Mouse (Mus musculus): ENCODE measurements around the gene Cacnb1. TPM values are rescaled to one million over a fixed set of nuclear protein-coding genes. Genes with fewer than 3 reads are reported as not detected.

The Cacnb1 gene
- polyA plus RNA-seq, 2 experiments, result 0.38 TPM; not detected in 1

GRCm38 (mm10) chr11:98047745-98048144 lies 24.9 kb upstream of the Cacnb1 start:
- ATAC-seq (ENCODE audit: insufficient read depth) (no peak), DNase-seq (ENCODE audit: low read depth in 3 of 3, low spot score in 3 of 3) (no peak)
- 59% methylated on average over 4 of the region's 4 CpGs for WGBS (ENCODE audit: insufficient replicate concordance)
- no peak for TF ChIP-seq EP300 (IDR thresholded peaks at IDR 0.05; ENCODE audit: low read depth)
- TF ChIP-seq CTCF (IDR thresholded peaks at IDR 0.05; ENCODE audit: low read depth), result no peak
- peaks cover 28% of the 10 kb centered on the region for H3K27me3 ChIP-seq (ENCODE audit: control insufficient read depth, insufficient read depth, low read length)
- H3K9ac ChIP-seq (replicated peaks), result no peak overlapping the region
- no peak overlapping the region for H3K4me3 ChIP-seq (ENCODE audit: insufficient read depth in 1 of 2, low read depth in 2 of 2, low read length in 2 of 2)
- H3K4me2 ChIP-seq (ENCODE audit: low read depth), result no peak overlapping the region
- H3K36me3 ChIP-seq (replicated peaks; ENCODE audit: control insufficient read depth, insufficient read depth, low read depth), result no peaks in the 10 kb centered on the region
- no peaks in the 10 kb centered on the region for H3K4me1 ChIP-seq (replicated peaks; ENCODE audit: control insufficient read depth in 2 of 2, insufficient read depth in 2 of 2, low read length in 1 of 2)
- H3K9me3 ChIP-seq (ENCODE audit: control insufficient read depth, low read length), result no peaks in the 10 kb centered on the region
- H3K27ac ChIP-seq, result no peak overlapping the region

- 46% methylated on average over 1 of the region's 1 CpGs for WGBS (ENCODE audit: insufficient replicate concordance)
- H3K4me1 ChIP-seq (replicated peaks; ENCODE audit: control insufficient read depth in 2 of 2, insufficient read depth in 2 of 2, low read length in 1 of 2), result no peaks in the 10 kb centered on the region
- peaks cover 15% of the 10 kb centered on the region for H3K27me3 ChIP-seq (ENCODE audit: control insufficient read depth, insufficient read depth, low read length)
- H3K36me3 ChIP-seq (replicated peaks; ENCODE audit: control insufficient read depth, insufficient read depth, low read depth), result no peaks in the 10 kb centered on the region
- H3K4me3 ChIP-seq (ENCODE audit: insufficient read depth in 1 of 2, low read depth in 2 of 2, low read length in 2 of 2), result no peak overlapping the region
- TF ChIP-seq EP300 (IDR thresholded peaks at IDR 0.05; ENCODE audit: low read depth), result no peak
- TF ChIP-seq CTCF (IDR thresholded peaks at IDR 0.05; ENCODE audit: low read depth), result no peak
- no peak overlapping the region for H3K9ac ChIP-seq (replicated peaks)
- ATAC-seq (ENCODE audit: insufficient read depth), result no peak
- no peaks in the 10 kb centered on the region for H3K9me3 ChIP-seq (ENCODE audit: control insufficient read depth, low read length)
- no peak for DNase-seq (ENCODE audit: low read depth in 3 of 3, low spot score in 3 of 3)
- no peak overlapping the region for H3K27ac ChIP-seq
- H3K4me2 ChIP-seq (ENCODE audit: low read depth), result no peak overlapping the region
These were observed 23.6 kb upstream of the Cacnb1 start for GRCm38 (mm10) chr11:98046466-98046865.

GRCm38 (mm10) chr11:98045596-98045995 lies 22.8 kb upstream of the Cacnb1 start:
- Histone ChIP-seq H3K9me3 (ENCODE audit: control insufficient read depth, low read length) (no peaks in the 10 kb centered on the region), H3K4me1 (replicated peaks; ENCODE audit: control insufficient read depth in 2 of 2, insufficient read depth in 2 of 2, low read length in 1 of 2) (no peaks in the 10 kb centered on the region), H3K9ac (replicated peaks) (no peak overlapping the region), H3K4me3 (ENCODE audit: insufficient read depth in 1 of 2, low read depth in 2 of 2, low read length in 2 of 2) (no peak overlapping the region), H3K27ac (no peak overlapping the region), H3K27me3 (ENCODE audit: control insufficient read depth, insufficient read depth, low read length) (peaks cover 6% of the 10 kb centered on the region), H3K36me3 (replicated peaks; ENCODE audit: control insufficient read depth, insufficient read depth, low read depth) (no peaks in the 10 kb centered on the region), H3K4me2 (ENCODE audit: low read depth) (no peak overlapping the region)
- TF ChIP-seq EP300 (IDR thresholded peaks at IDR 0.05; ENCODE audit: low read depth) (no peak), CTCF (IDR thresholded peaks at IDR 0.05; ENCODE audit: low read depth) (peak; percentile 57)
- ATAC-seq (ENCODE audit: insufficient read depth) (no peak), DNase-seq (ENCODE audit: low read depth in 3 of 3, low spot score in 3 of 3) (no peak)
- WGBS (ENCODE audit: insufficient replicate concordance), result 52% methylated on average over 4 of the region's 4 CpGs

GRCm38 (mm10) chr11:98044074-98044473 lies 21.2 kb upstream of the Cacnb1 start:
- Histone ChIP-seq H3K27ac (no peak overlapping the region), H3K36me3 (replicated peaks; ENCODE audit: control insufficient read depth, insufficient read depth, low read depth) (no peaks in the 10 kb centered on the region), H3K27me3 (ENCODE audit: control insufficient read depth, insufficient read depth, low read length) (no peaks in the 10 kb centered on the region), H3K4me2 (ENCODE audit: low read depth) (no peak overlapping the region), H3K9me3 (ENCODE audit: control insufficient read depth, low read length) (no peaks in the 10 kb centered on the region), H3K4me3 (ENCODE audit: insufficient read depth in 1 of 2, low read depth in 2 of 2, low read length in 2 of 2) (no peak overlapping the region), H3K4me1 (replicated peaks; ENCODE audit: control insufficient read depth in 2 of 2, insufficient read depth in 2 of 2, low read length in 1 of 2) (no peaks in the 10 kb centered on the region), H3K9ac (replicated peaks) (no peak overlapping the region)
- 48% methylated on average over 5 of the region's 5 CpGs for WGBS (ENCODE audit: insufficient replicate concordance)
- no peak for ATAC-seq (ENCODE audit: insufficient read depth)
- no peak for DNase-seq (ENCODE audit: low read depth in 3 of 3, low spot score in 3 of 3)
- no peak for TF ChIP-seq EP300 (IDR thresholded peaks at IDR 0.05; ENCODE audit: low read depth)
- no peak for TF ChIP-seq CTCF (IDR thresholded peaks at IDR 0.05; ENCODE audit: low read depth)

GRCm38 (mm10) chr11:98042741-98043140 lies 19.9 kb upstream of the Cacnb1 start:
- H3K27ac ChIP-seq, result no peak overlapping the region
- no peak overlapping the region for H3K4me3 ChIP-seq (ENCODE audit: insufficient read depth in 1 of 2, low read depth in 2 of 2, low read length in 2 of 2)
- ATAC-seq (ENCODE audit: insufficient read depth) (no peak), DNase-seq (ENCODE audit: low read depth in 3 of 3, low spot score in 3 of 3) (no peak)
- WGBS (ENCODE audit: insufficient replicate concordance), result 47% methylated on average over 6 of the region's 6 CpGs
- no peaks in the 10 kb centered on the region for H3K4me1 ChIP-seq (replicated peaks; ENCODE audit: control insufficient read depth in 2 of 2, insufficient read depth in 2 of 2, low read length in 1 of 2)
- TF ChIP-seq EP300 (IDR thresholded peaks at IDR 0.05; ENCODE audit: low read depth), result no peak
- TF ChIP-seq CTCF (IDR thresholded peaks at IDR 0.05; ENCODE audit: low read depth), result no peak
- no peaks in the 10 kb centered on the region for H3K27me3 ChIP-seq (ENCODE audit: control insufficient read depth, insufficient read depth, low read length)
- no peaks in the 10 kb centered on the region for H3K9me3 ChIP-seq (ENCODE audit: control insufficient read depth, low read length)
- no peak overlapping the region for H3K4me2 ChIP-seq (ENCODE audit: low read depth)
- no peaks in the 10 kb centered on the region for H3K36me3 ChIP-seq (replicated peaks; ENCODE audit: control insufficient read depth, insufficient read depth, low read depth)
- no peak overlapping the region for H3K9ac ChIP-seq (replicated peaks)

Measured in liver, embryonic 14.5 days (tissue).